Mouse (Mus musculus): ENCODE results near the gene Bud13.
A peak's percentile ranks its signal among the peaks of the same experiment; 100 is the strongest.

The Bud13 gene

GRCm38 (mm10) chr9:46282631-46283436, at the start of gene Bud13:
Gene Bud13 (plus strand): TSS chr9:46283008.
- DNase-seq (ENCODE audit: low spot score), result peak; percentile 96

DNA sequence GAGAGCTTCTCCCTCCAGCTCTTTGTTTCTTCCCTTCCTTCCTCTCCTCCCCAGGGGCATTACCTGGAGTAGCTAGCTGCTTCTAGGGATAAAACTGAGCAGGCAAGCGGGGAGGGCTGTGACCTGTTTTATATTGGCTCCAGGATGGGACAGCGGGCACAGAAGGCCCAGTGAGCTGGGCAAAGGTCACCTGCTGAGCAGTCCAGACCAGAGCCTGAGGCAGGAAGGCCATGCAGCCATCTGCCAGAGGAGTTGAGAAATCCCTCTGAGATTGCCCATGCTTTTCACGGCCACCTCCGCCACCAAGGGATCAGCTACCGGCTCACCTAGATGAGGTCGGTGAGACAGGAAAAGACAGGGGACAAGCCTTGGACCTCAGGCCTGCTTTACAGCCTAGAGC, 47.6 kb upstream of the Bud13 start:
- DNase-seq (ENCODE audit: low spot score), result no peak

- DNase-seq (ENCODE audit: low spot score), result no peak
These were observed 47.4 kb upstream of the Bud13 start, which contains the start of gene Apoc3 for GRCm38 (mm10) chr9:46235596-46235648. Gene Apoc3 (minus strand): TSS chr9:46235636.

- no peak for DNase-seq (ENCODE audit: low spot score)
These were observed 47.2 kb upstream of the Bud13 start for GRCm38 (mm10) chr9:46235649-46236048.

DNA sequence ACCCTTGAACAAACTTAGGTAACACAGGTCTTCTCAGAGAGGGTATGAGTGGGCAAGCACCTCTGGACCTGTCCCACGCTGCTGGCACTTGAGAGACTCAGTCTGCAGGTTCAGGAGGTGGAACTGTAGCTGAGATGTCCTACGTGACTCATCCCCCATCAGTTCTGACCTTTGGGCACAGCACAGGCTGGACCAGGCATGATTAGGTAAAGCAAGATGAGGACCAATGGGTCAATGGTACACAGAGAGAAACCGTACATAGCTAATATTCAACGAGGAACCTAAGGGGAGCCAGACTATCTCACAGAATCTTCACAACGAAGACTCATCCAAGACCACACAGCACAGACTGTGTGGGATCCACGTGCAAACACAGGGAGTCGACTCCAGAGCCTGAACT, 44.0 kb upstream of the Bud13 start:
- no peak for DNase-seq (ENCODE audit: low spot score)

DNA sequence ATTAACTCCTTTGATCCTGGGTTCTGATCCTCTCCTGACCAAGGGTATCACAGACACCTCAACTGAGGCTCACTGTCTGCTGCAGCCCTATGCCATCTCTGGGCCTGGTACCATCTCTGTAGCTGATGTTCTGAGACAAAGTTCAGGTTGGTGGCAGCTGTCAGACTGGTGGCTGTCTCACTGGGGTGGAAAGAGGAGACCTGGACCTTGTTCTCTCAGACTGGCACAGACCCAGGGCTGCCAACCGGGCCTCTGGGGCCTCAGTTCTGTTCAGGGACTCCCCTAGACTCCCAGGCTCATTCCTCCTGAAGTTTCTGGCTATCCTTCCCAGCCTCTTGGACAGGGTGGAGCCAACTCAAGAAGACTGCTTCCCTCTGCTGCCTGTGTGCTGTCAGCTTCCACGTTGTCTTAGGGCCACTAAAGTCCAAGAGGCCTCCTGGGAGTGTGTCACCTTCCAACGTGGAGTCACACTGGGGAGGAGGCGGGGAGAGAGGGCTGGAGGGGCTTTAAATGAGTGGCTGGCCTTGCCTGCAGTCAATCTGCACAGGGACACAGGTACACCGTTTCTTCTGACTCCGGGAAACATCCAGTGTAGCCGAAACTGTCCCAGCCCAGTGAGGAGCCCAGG, 42.2 kb upstream of the Bud13 start, which contains the start of gene Apoa4:
Gene Apoa4 (plus strand): TSS at position 171 of the 628 bp plus-strand sequence.
- no peak for DNase-seq (ENCODE audit: low spot score)

DNA sequence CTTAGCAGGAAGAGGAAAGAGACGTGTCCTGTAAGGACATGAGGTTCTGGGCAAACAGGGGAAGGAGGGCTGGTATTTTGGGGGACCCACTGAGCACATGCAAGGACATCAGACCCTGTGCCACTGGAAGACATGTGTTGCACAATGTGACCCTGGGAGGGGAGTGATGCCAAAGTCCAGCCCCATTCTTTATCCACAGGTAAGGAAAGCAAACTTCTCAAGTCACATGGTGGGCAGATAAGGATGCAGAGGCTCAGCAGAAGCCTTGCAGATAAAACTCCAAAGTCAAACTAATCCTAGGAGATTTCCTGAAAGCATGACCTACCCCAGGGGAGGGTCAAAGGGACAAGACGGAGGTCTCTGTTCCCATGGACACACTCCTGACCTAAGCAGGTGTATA, 41.0 kb upstream of the Bud13 start:
- no peak for DNase-seq (ENCODE audit: low spot score)

- no peak for DNase-seq (ENCODE audit: low spot score)
These were observed 39.7 kb upstream of the Bud13 start for GRCm38 (mm10) chr9:46243122-46243521.

DNA sequence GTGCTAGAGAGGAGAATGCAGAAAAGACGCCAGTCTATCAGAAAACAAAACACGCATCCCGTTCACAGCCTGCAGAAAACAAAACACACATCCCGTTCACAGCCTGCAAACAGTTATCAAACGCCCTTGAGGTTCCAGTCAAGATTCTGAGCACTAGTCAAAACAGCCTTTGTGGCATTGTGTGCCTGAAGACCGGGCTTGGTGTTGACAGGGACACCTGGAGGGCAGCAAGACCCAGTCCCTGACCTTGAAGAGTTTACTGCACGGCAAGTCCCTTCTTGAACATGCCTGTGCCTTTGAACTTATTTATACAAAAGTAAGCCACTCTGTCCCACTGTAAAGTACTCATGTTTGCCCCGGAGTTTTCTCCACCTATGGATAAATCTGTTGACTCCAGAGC, 39.2 kb upstream of the Bud13 start:
- no peak for DNase-seq (ENCODE audit: low spot score)

- DNase-seq (ENCODE audit: low spot score), result peak; percentile 93
These were observed 36.0 kb upstream of the Bud13 start for GRCm38 (mm10) chr9:46246752-46247324.

DNA sequence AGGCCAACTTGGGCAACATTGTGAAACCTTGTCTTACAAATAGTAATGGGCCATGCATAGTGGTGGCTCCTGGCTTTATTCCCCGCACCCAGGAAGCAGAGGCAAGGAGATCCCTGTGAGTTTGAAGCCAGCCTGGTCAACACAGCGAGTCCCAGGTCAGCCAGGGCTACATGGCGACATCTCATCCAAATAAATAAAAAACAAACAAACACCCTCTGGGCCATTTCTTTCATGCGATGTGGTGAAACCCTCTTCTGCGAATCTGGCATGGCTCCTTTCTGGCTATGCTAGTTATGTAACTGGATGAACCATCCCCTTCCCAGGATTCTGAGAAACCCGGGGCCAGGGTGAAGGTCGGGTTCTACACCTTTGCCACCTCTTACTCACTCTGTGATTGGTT, 26.6 kb upstream of the Bud13 start:
- DNase-seq (ENCODE audit: low spot score), result no peak

DNA sequence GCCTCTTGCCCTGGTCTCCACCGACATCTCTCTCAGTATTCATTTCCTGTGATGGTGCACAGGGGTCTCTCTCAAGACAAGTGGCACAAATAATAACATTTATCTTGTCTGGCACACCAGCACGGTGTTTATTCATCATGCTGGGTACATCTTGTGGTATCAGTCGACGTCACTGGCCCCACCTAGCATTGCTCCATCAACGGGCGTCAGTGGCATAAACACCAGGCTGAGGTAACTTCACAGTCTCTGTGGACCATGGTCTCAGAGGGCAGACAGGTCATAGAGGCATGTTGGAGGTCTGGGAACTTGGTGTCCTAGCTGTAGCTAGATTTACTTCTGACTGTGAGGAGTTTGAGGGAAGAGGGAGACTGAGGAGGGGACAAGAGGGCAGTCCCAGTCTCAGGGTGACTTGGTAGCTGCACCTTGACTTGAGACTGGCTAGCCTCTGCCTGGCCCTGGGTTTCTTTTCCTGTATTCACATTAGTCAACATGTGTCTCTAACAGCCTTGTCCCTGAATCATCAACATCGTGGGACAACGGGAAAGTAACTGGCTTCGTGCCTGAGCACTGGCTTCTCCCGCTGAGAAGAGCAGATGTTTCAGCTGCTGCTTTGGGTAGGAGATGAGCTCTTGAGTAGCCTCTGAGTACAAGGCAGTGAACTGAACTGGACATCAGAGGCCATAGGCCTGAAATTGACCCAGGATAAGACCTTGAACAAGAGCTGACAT, 26.0 kb upstream of the Bud13 start:
- DNase-seq (ENCODE audit: low spot score), result no peak

DNA sequence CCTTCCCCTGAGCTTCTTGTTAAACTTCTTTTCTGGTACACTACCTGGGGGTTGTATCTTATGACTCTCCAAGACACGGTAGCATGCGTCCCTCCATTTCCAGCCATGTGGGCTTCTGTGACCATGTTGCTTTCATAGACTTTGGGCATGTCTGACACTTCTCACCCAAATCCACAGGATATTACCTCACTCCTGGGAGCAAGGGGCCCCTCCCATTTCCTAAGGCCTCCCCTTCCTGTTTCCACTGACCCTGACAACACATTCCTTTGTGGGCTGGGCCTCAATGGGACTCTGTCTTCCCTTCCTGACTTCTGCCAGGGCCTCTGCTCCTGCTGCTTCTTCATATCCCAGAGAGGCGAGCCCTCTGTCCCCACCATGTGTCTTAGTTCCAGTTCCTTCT, 25.3 kb upstream of the Bud13 start:
- DNase-seq (ENCODE audit: low spot score), result no peak

GRCm38 (mm10) chr9:46259111-46259510, 23.7 kb upstream of the Bud13 start:
- DNase-seq (ENCODE audit: low spot score), result no peak

DNA sequence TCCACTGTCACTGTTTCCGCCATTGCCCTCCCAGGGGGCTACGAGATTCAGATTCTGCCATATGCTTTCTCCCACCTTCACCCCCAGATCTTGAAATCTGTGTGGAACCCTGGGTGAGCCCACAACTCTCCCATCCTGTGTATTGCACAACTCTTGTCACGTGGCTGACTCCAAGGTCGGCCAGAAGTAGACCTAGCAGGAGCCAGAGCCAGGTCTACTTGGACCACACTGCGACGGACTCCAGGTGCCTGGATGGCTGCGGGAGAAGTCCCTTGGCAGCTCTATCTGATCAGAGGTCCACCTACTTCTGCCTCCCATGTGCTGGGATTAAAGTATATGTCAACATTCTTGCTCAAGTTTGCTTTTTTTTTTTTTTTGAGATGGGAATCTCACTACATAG, 21.7 kb upstream of the Bud13 start:
- no peak for DNase-seq (ENCODE audit: low spot score)

DNA sequence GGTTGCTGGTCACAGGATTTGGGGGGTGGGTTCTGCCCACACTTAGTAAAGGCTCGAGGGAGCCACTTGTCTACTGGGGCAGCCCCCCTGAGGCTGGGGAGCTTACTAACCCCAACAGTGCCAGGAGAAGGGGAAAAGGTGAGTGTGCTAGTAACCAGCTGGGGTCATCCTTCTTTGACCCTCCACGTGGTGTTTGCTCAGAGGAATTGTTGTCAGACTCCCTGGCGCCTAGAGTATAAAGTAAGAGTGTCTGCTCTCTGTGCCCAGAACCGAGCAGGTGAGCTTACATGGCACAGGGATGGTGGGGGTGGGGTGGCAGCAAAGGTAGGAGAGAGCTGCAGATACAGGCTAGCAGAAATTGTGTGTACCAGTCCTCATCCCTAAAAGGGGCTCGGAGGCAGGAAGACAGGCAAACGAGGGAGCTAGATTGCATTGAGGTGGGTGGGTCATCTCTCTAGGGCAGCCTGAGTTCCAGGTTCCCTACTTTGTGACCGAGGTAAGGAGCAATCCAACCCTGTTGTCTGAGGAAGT, 14.4 kb upstream of the Bud13 start, which contains the start of gene Apoa5:
Gene Apoa5 (plus strand): TSS at position 291 of the 531 bp plus-strand sequence.
- DNase-seq (ENCODE audit: low spot score), result no peak

- no peak for DNase-seq (ENCODE audit: low spot score)
These were observed 13.7 kb upstream of the Bud13 start for GRCm38 (mm10) chr9:46269125-46269524.

DNA sequence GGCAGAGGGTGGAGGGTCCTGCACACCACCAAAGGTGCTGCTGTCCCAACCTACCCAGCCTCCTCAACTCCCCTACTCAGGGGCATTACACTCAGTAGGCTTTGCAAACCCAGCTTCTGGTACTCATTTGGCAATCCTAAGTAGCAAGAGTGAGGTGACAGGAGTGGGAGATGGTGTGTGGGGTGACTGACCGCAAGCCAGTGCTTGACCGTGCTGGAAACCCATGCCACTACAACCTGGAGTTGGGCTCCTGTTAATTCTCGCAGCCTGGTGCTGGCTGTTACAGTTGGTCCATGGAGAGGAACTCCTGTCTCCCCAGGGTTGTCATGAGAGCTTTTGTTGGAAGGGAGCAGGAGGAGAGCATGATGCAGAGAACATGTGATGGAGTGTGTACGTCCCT, 12.0 kb upstream of the Bud13 start:
- DNase-seq (ENCODE audit: low spot score), result no peak

DNA sequence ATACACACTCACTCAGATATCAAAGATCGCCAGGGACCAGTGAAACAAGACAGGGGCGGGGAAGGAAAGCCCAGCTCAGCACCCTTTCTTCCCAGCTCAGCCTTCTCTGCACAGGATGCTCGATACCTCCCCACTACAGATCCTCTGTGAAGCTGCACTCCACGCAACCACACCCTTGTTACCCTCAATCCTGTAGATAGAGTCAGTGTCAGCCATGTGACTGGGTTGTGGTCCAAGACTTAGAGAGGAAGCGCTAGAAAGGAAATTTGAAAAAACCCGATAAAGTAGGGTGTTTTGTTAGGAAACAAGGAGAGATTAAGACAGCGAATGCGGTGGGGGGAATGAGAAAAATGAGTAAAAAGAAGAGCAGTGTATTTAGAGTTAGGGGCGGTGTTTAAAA, 10.7 kb upstream of the Bud13 start:
- no peak for DNase-seq (ENCODE audit: low spot score)

DNA sequence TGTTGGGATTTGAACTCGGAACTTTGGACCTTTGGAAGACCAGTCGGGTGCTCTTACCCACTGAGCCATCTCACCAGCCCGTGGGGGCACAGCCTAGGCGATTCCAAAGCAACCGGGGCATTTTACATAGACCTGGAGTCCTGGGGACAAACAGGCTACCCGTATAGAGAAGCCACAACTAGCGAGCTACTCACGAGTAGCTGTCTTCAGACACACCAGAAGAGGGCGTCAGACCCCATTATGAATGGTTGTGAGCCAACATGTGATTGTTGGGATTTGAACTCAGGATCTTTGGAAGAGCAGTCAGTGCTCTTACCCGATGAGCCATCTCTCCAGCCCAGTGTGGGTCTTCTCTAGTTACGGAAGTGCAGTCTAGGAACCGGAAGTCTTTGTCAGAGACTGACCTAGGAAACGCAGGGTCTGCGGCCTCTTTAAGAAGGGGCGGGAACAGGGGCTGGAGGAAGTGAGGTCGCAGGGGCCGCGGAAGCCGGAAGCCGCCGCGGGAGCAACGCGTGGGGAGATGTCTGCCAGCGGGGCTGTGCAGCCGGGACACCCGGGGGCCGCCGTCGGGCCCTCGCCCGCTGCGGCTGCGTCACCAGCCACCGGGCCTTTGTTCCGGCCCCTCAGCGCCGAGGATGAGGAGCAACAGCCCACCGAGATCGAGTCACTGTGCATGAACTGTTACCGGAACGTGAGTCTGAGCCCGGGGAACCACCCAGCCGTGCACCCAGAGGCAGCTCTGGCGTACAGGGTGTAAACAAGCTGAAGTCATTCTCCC, 9.9 kb upstream of the Bud13 start, which contains the start of gene Zpr1:
Gene Zpr1 (plus strand): TSS at position 388 of the 778 bp plus-strand sequence.
- peak; percentile 93 for DNase-seq (ENCODE audit: low spot score)

- no peak for DNase-seq (ENCODE audit: low spot score)
These were observed 8.3 kb upstream of the Bud13 start for GRCm38 (mm10) chr9:46274494-46274893.

DNA sequence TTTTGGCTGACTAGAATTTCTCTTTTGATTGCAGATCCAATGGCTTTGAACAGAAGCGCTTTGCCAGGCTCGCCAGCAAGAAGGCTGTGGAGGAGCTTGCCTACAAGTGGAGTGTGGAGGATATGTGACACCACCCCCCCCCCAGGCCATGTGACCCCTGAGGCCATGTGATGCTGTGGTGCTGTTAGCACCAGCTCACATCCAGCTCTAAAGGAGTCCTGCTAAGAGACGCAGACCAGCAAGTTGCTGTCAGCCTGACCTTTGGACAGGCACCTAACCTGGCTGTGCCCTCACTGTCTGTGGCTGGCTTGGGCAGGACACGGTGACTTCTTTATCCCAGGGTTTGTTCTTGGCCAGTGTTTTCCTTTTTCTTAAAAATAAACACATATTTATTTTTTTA, 15.6 kb downstream of the Bud13 start:
- no peak for DNase-seq (ENCODE audit: low spot score)
